Mouse (Mus musculus) gastrocnemius, adult 8-10 months (tissue): ENCODE measurements around the gene Selenom. TPM values are rescaled to one million over a fixed set of nuclear protein-coding genes. Genes with fewer than 3 reads are reported as not detected.

Experiments used
- DNase-seq, 2 experiments: peaks; one replicate each; pipeline ENCODE4 v3.0.0; 2022; ENCODE audit warnings: low spot score in 2 of 2
- total RNA-seq, 4 experiments: library from RNA; stranded (reverse); gene quantifications; 2 replicates each; pipeline ENCODE4 v1.2.4; 2022

Gene Selenom
- total RNA-seq, 4 experiments from 2014 or later: 8.9 to 17.6 (median 13.5) TPM

GRCm38 (mm10) chr11:3547969-3548368, 33.5 kb downstream of the Selenom start:
- DNase-seq: no peak

GRCm38 (mm10) chr11:3548564-3549295, 34.2 kb downstream of the Selenom start:
- no peak for DNase-seq

GRCm38 (mm10) chr11:3549791-3550190, 35.3 kb downstream of the Selenom start:
- no peak for DNase-seq

- no peak for DNase-seq
These were observed 40.5 kb downstream of the Selenom start for GRCm38 (mm10) chr11:3554976-3555375.

- no peak for DNase-seq
These were observed 43.4 kb downstream of the Selenom start for GRCm38 (mm10) chr11:3557852-3558251.

- no peak for DNase-seq
These were observed 45.7 kb downstream of the Selenom start for GRCm38 (mm10) chr11:3560202-3560601.

- no peak for DNase-seq
These were observed 49.4 kb downstream of the Selenom start for GRCm38 (mm10) chr11:3563853-3564252.

- no peak for DNase-seq
These were observed 50.0 kb downstream of the Selenom start for GRCm38 (mm10) chr11:3564451-3564850.

GRCm38 (mm10) chr11:3566018-3566417, 51.5 kb downstream of the Selenom start:
- DNase-seq: no peak

Other genes with a start within 250 kb of the Selenom start
- 10 to 100 TPM; 42.1 to 48.9 (median 44.3) TPM for gene Drg1, start 248.3 kb upstream of the Selenom start, total RNA-seq
- gene Patz1, start 225.8 kb upstream of the Selenom start, total RNA-seq: 10 to 100 TPM; 13.0 to 22.3 (median 19.2) TPM
- 10 to 100 TPM; 28.3 to 39.0 (median 36.6) TPM for gene Pik3ip1, start 184.3 kb upstream of the Selenom start, total RNA-seq
- gene Limk2, start 105.5 kb upstream of the Selenom start, total RNA-seq: 10 to 100 TPM; 10.9 to 12.5 (median 11.9) TPM
- gene Rnf185, start 62.3 kb upstream of the Selenom start, total RNA-seq: 10 to 100 TPM; 15.4 to 23.1 (median 16.3) TPM
- gene Pla2g3, start 26.4 kb upstream of the Selenom start, total RNA-seq: not detected
- gene Inpp5j, start 9.9 kb upstream of the Selenom start, total RNA-seq: 1 to 10 TPM; 1.3 to 2.4 (median 1.7) TPM
- gene Smtn, start 25.9 kb downstream of the Selenom start, total RNA-seq: 10 to 100 TPM; 64.6 to 81.5 (median 69.0) TPM
- gene Morc2a, start 134.5 kb downstream of the Selenom start, total RNA-seq: 10 to 100 TPM; 17.1 to 23.4 (median 19.6) TPM